Mouse (Mus musculus): ENCODE measurements around the gene Adam8. TPM values are rescaled to one million over a fixed set of nuclear protein-coding genes. Genes with fewer than 3 reads are reported as not detected.

Gene Adam8
- polyA plus RNA-seq, 1 experiment from 2014 or later = 2.8 TPM

- H3K4me3 ChIP-seq = peak within 1 kb of the TSS; percentile 63
- H3K4me1 ChIP-seq = peaks cover 10% of the 10 kb centered on the region; the same call in 1 of the 2 replicates
- 0 out of 2 replicates have a peak within 1 kb of the TSS, but pooled peaks have one; percentile 28 for H3K27ac ChIP-seq
- H3K4me2 ChIP-seq (replicated peaks) = peak within 1 kb of the TSS; percentile 90
- H3K27me3 ChIP-seq = no peaks in the 10 kb centered on the region
- peak; percentile 93 for ATAC-seq (ENCODE audit: low FRiP score, low read depth)
- WGBS = 4% methylated on average over 32 of the region's 32 CpGs
- H3K36me3 ChIP-seq = no peaks in the 10 kb centered on the region
- no peaks in the 10 kb centered on the region for H3K9me3 ChIP-seq
- peak within 1 kb of the TSS; percentile 67 for H3K9ac ChIP-seq
Measured at GRCm38 (mm10) chr7:139978278-139978892, 14.0 kb downstream of the Adam8 start, which contains the start of gene 6430531B16Rik. Gene 6430531B16Rik (minus strand): TSS chr7:139978755.

GRCm38 (mm10) chr7:139975471-139975870 lies 16.9 kb downstream of the Adam8 start:
- H3K4me2 ChIP-seq (replicated peaks) = no peak overlapping the region
- no peak overlapping the region for H3K4me3 ChIP-seq
- H3K9ac ChIP-seq = no peak overlapping the region
- H3K4me1 ChIP-seq = peaks cover 10% of the 10 kb centered on the region; the same call in 1 of the 2 replicates
- no peak overlapping the region for H3K27ac ChIP-seq
- WGBS = 50% methylated on average over 5 of the region's 5 CpGs
- no peaks in the 10 kb centered on the region for H3K9me3 ChIP-seq
- no peaks in the 10 kb centered on the region for H3K36me3 ChIP-seq
- H3K27me3 ChIP-seq = no peaks in the 10 kb centered on the region
- no peak for ATAC-seq (ENCODE audit: low FRiP score, low read depth)

GRCm38 (mm10) chr7:139974307-139974706 lies 18.1 kb downstream of the Adam8 start:
- no peak for ATAC-seq (ENCODE audit: low FRiP score, low read depth)
- Histone ChIP-seq H3K9me3 (no peaks in the 10 kb centered on the region), H3K9ac (no peak overlapping the region), H3K4me1 (peaks cover 9% of the 10 kb centered on the region; the same call in 1 of the 2 replicates), H3K4me2 (replicated peaks) (no peak overlapping the region), H3K27me3 (no peaks in the 10 kb centered on the region), H3K27ac (no peak overlapping the region), H3K4me3 (no peak overlapping the region), H3K36me3 (no peaks in the 10 kb centered on the region)
- 87% methylated on average over 10 of the region's 10 CpGs for WGBS

- Histone ChIP-seq H3K4me2 (replicated peaks) (no peak overlapping the region), H3K9ac (no peak overlapping the region), H3K27ac (no peak overlapping the region), H3K27me3 (no peaks in the 10 kb centered on the region), H3K4me3 (no peak overlapping the region), H3K4me1 (no peaks in the 10 kb centered on the region), H3K36me3 (no peaks in the 10 kb centered on the region), H3K9me3 (no peaks in the 10 kb centered on the region)
- no peak for ATAC-seq (ENCODE audit: low FRiP score, low read depth)
Measured at GRCm38 (mm10) chr7:139972923-139973331, 19.4 kb downstream of the Adam8 start.

- WGBS = 65% methylated on average over 6 of the region's 6 CpGs
- no peak overlapping the region for H3K4me2 ChIP-seq (replicated peaks)
- H3K27me3 ChIP-seq = no peaks in the 10 kb centered on the region
- H3K9ac ChIP-seq = no peak overlapping the region
- H3K4me3 ChIP-seq = no peak overlapping the region
- H3K27ac ChIP-seq = no peak overlapping the region
- no peaks in the 10 kb centered on the region for H3K4me1 ChIP-seq
- H3K9me3 ChIP-seq = no peaks in the 10 kb centered on the region
- ATAC-seq (ENCODE audit: low FRiP score, low read depth) = 0 out of 2 replicates have a peak, but pooled peaks have one; percentile 2
- H3K36me3 ChIP-seq = no peaks in the 10 kb centered on the region
Measured at GRCm38 (mm10) chr7:139971436-139971835, 20.9 kb downstream of the Adam8 start.

- no peak overlapping the region for H3K27ac ChIP-seq
- H3K4me1 ChIP-seq = no peaks in the 10 kb centered on the region
- H3K36me3 ChIP-seq = no peaks in the 10 kb centered on the region
- 0 out of 2 replicates have a peak, but pooled peaks have one; percentile 24 for ATAC-seq (ENCODE audit: low FRiP score, low read depth)
- H3K9me3 ChIP-seq = no peaks in the 10 kb centered on the region
- H3K27me3 ChIP-seq = no peaks in the 10 kb centered on the region
- H3K9ac ChIP-seq = no peak overlapping the region
- WGBS = 79% methylated on average over 5 of the region's 5 CpGs
- no peak overlapping the region for H3K4me3 ChIP-seq
- no peak overlapping the region for H3K4me2 ChIP-seq (replicated peaks)
Measured at GRCm38 (mm10) chr7:139970979-139971378, 21.4 kb downstream of the Adam8 start.

GRCm38 (mm10) chr7:139970216-139970919 lies 22.0 kb downstream of the Adam8 start:
- no peak overlapping the region for H3K27ac ChIP-seq
- no peak overlapping the region for H3K4me3 ChIP-seq
- 79% methylated on average over 10 of the region's 10 CpGs for WGBS
- no peaks in the 10 kb centered on the region for H3K36me3 ChIP-seq
- H3K27me3 ChIP-seq = no peaks in the 10 kb centered on the region
- H3K4me1 ChIP-seq = no peaks in the 10 kb centered on the region
- no peaks in the 10 kb centered on the region for H3K9me3 ChIP-seq
- H3K9ac ChIP-seq = no peak overlapping the region
- H3K4me2 ChIP-seq (replicated peaks) = no peak overlapping the region
- no peak for ATAC-seq (ENCODE audit: low FRiP score, low read depth)

- no peaks in the 10 kb centered on the region for H3K4me1 ChIP-seq
- no peak for ATAC-seq (ENCODE audit: low FRiP score, low read depth)
- no peak overlapping the region for H3K9ac ChIP-seq
- no peak overlapping the region for H3K4me3 ChIP-seq
- no peak overlapping the region for H3K27ac ChIP-seq
- no peaks in the 10 kb centered on the region for H3K27me3 ChIP-seq
- H3K9me3 ChIP-seq = no peaks in the 10 kb centered on the region
- H3K4me2 ChIP-seq (replicated peaks) = no peak overlapping the region
- 25% methylated on average over 10 of the region's 10 CpGs for WGBS
- H3K36me3 ChIP-seq = no peaks in the 10 kb centered on the region
Measured at GRCm38 (mm10) chr7:139969348-139970130, 22.8 kb downstream of the Adam8 start.

- no peak overlapping the region for H3K27ac ChIP-seq
- no peaks in the 10 kb centered on the region for H3K4me1 ChIP-seq
- no peaks in the 10 kb centered on the region for H3K36me3 ChIP-seq
- no peaks in the 10 kb centered on the region for H3K27me3 ChIP-seq
- WGBS = 62% methylated on average over 5 of the region's 5 CpGs
- H3K4me2 ChIP-seq (replicated peaks) = no peak overlapping the region
- H3K4me3 ChIP-seq = no peak overlapping the region
- ATAC-seq (ENCODE audit: low FRiP score, low read depth) = no peak
- H3K9me3 ChIP-seq = no peaks in the 10 kb centered on the region
- H3K9ac ChIP-seq = no peak overlapping the region
Measured at GRCm38 (mm10) chr7:139968428-139968827, 23.9 kb downstream of the Adam8 start.

- 26% methylated on average over 4 of the region's 4 CpGs for WGBS
Measured at GRCm38 (mm10) chr7:139967175-139967574, 25.2 kb downstream of the Adam8 start.

GRCm38 (mm10) chr7:139963814-139964213 lies 28.5 kb downstream of the Adam8 start:
- H3K9me3 ChIP-seq = no peaks in the 10 kb centered on the region
- H3K4me3 ChIP-seq = no peak overlapping the region
- no peak overlapping the region for H3K27ac ChIP-seq
- no peak overlapping the region for H3K9ac ChIP-seq
- H3K4me1 ChIP-seq = 0 out of 2 replicates have a peak, but pooled peaks cover 3% of the 10 kb centered on the region
- peaks cover 10% of the 10 kb centered on the region; the same call in 1 of the 2 replicates for H3K27me3 ChIP-seq
- ATAC-seq (ENCODE audit: low FRiP score, low read depth) = no peak
- no peaks in the 10 kb centered on the region for H3K36me3 ChIP-seq
- no peak overlapping the region for H3K4me2 ChIP-seq (replicated peaks)
- 52% methylated on average over 4 of the region's 4 CpGs for WGBS

More at GRCm38 (mm10) chr7:139967175-139967574, 25.2 kb downstream of the Adam8 start:
- Histone ChIP-seq H3K4me3 (no peak overlapping the region), H3K9me3 (no peaks in the 10 kb centered on the region), H3K27me3 (no peaks in the 10 kb centered on the region), H3K9ac (no peak overlapping the region), H3K4me1 (no peaks in the 10 kb centered on the region), H3K36me3 (no peaks in the 10 kb centered on the region), H3K4me2 (replicated peaks) (no peak overlapping the region), H3K27ac (no peak overlapping the region)
- ATAC-seq (ENCODE audit: low FRiP score, low read depth) = no peak

- no peak overlapping the region for H3K27ac ChIP-seq
- H3K9ac ChIP-seq = no peak overlapping the region
- WGBS = 88% methylated on average over 10 of the region's 10 CpGs
- H3K4me1 ChIP-seq = 0 out of 2 replicates have a peak, but pooled peaks cover 3% of the 10 kb centered on the region
- no peak for ATAC-seq (ENCODE audit: low FRiP score, low read depth)
- no peak overlapping the region for H3K4me3 ChIP-seq
- peaks cover 36% of the 10 kb centered on the region for H3K27me3 ChIP-seq
- H3K36me3 ChIP-seq = no peaks in the 10 kb centered on the region
- no peaks in the 10 kb centered on the region for H3K9me3 ChIP-seq
- no peak overlapping the region for H3K4me2 ChIP-seq (replicated peaks)
Measured at GRCm38 (mm10) chr7:139961141-139961540, 31.2 kb downstream of the Adam8 start.

Data from limb, embryonic 13.5 days (tissue).